ENCODE assay signal across 8 mouse cellular contexts in genomic region chr10:79960671-79961294, GRCm38 (mm10). TPM values are rescaled to one million over a fixed set of nuclear protein-coding genes. Genes with fewer than 3 reads are reported as not detected.
DNase-seq lines count a peak whose midpoint lies in the region; ATAC-seq and TF ChIP-seq lines count a peak whose summit lies in the region.

No protein-coding gene starts in this region.

- TF ChIP-seq POLR2A in cortical plate, adult 2 months (IDR thresholded peaks at IDR 0.05; ENCODE audit: extremely low read depth, insufficient read depth, low read length): no peak

- intact Hi-C loops in left cerebral cortex, postnatal 4 days (cut with DNase I): no loop called here

- H3K27me3 ChIP-seq in kidney, embryonic 15.5 days: no peaks in the 10 kb centered on the region
- no peaks in the 10 kb centered on the region for H3K27me3 ChIP-seq in hindbrain, embryonic 14.5 days (ENCODE audit: control insufficient read depth, insufficient read depth, low read length)
- H3K27me3 ChIP-seq in midbrain, embryonic 15.5 days (replicated peaks): no peaks in the 10 kb centered on the region

- H3K9me3 ChIP-seq in kidney, embryonic 15.5 days (replicated peaks): no peaks in the 10 kb centered on the region
- H3K9me3 ChIP-seq in hindbrain, embryonic 14.5 days (ENCODE audit: control insufficient read depth, low read length): no peaks in the 10 kb centered on the region
- no peaks in the 10 kb centered on the region for H3K9me3 ChIP-seq in midbrain, embryonic 15.5 days

- H3K9ac ChIP-seq in kidney, embryonic 15.5 days: peak overlapping the region; percentile 92
- peak overlapping the region; percentile 83 for H3K9ac ChIP-seq in hindbrain, embryonic 14.5 days
- H3K9ac ChIP-seq in midbrain, embryonic 15.5 days: peak overlapping the region; percentile 56

- DNase-seq in kidney, postnatal 25 days: no peak
- DNase-seq in hindbrain, embryonic 14.5 days (ENCODE audit: low spot score): no peak
- DNase-seq in right cerebral cortex, postnatal 25 days: no peak
- no peak for DNase-seq in left cerebral cortex, postnatal 4 days

- WGBS in kidney, embryonic 15.5 days: 13% methylated on average over 10 of the region's 10 CpGs
- WGBS in hindbrain, embryonic 14.5 days: 22% methylated on average over 10 of the region's 10 CpGs
- 16% methylated on average over 10 of the region's 10 CpGs for WGBS in midbrain, embryonic 15.5 days

- ATAC-seq in kidney, embryonic 15.5 days (replicated peaks; ENCODE audit: low FRiP score): no peak
- ATAC-seq in hindbrain, embryonic 14.5 days (ENCODE audit: low FRiP score): no peak
- peak; percentile 7; the same call in 1 of the 2 replicates for ATAC-seq in midbrain, embryonic 15.5 days (replicated peaks)
- ATAC-seq in granulocyte monocyte progenitor cell, adult 5-6 weeks (replicated peaks; ENCODE audit: poor library complexity, severe bottlenecking): no peak

- H3K4me2 ChIP-seq in kidney, embryonic 15.5 days: peak overlapping the region; percentile 83
- peak overlapping the region; percentile 88 for H3K4me2 ChIP-seq in hindbrain, embryonic 14.5 days (replicated peaks)
- H3K4me2 ChIP-seq in midbrain, embryonic 15.5 days: peak overlapping the region; percentile 75

- peak overlapping the region; percentile 99 for H3K4me3 ChIP-seq in kidney, embryonic 15.5 days (replicated peaks)
- peak overlapping the region; percentile 45 for H3K4me3 ChIP-seq in cortical plate, adult 2 months (ENCODE audit: insufficient read depth, low read length)
- H3K4me3 ChIP-seq in hindbrain, embryonic 14.5 days (replicated peaks; ENCODE audit: low read length): peak overlapping the region; percentile 96
- H3K4me3 ChIP-seq in midbrain, embryonic 15.5 days: peak overlapping the region; percentile 58

- H3K27ac ChIP-seq in kidney, embryonic 15.5 days: peak overlapping the region; percentile 82; the same call in 1 of the 2 replicates
- no peak overlapping the region for H3K27ac ChIP-seq in cortical plate, adult 2 months (ENCODE audit: insufficient read depth, low read length)
- no peak overlapping the region for H3K27ac ChIP-seq in hindbrain, embryonic 14.5 days
- H3K27ac ChIP-seq in midbrain, embryonic 15.5 days: 0 out of 2 replicates have a peak overlapping the region, but pooled peaks have one; percentile 69

- H3K4me1 ChIP-seq in kidney, embryonic 15.5 days: peaks cover 34% of the 10 kb centered on the region
- 0 out of 2 replicates have a peak, but pooled peaks cover 2% of the 10 kb centered on the region for H3K4me1 ChIP-seq in cortical plate, adult 2 months (ENCODE audit: control insufficient read depth, insufficient read depth, low read length)
- H3K4me1 ChIP-seq in hindbrain, embryonic 14.5 days (replicated peaks; ENCODE audit: control insufficient read depth, insufficient read depth, low read length): peaks cover 10% of the 10 kb centered on the region
- peaks cover 9% of the 10 kb centered on the region for H3K4me1 ChIP-seq in midbrain, embryonic 15.5 days

- H3K36me3 ChIP-seq in kidney, embryonic 15.5 days: peaks cover 46% of the 10 kb centered on the region
- H3K36me3 ChIP-seq in hindbrain, embryonic 14.5 days (replicated peaks; ENCODE audit: control insufficient read depth, insufficient read depth): peaks cover 45% of the 10 kb centered on the region
- H3K36me3 ChIP-seq in midbrain, embryonic 15.5 days (replicated peaks): peaks cover 16% of the 10 kb centered on the region; the same call in 1 of the 2 replicates

- no peak for TF ChIP-seq CTCF in cortical plate, adult 2 months (IDR thresholded peaks at IDR 0.05; ENCODE audit: extremely low read depth, insufficient read depth, low read length)

RNA-seq across cellular contexts. Expression of gene Wdr18, which starts 0.8 kb away (rescaled TPM):
- 115 TPM in 2 replicates for polyA plus RNA-seq in kidney, embryonic 15.5 days (2015; fragmentation: Nextera tagmentation; extraction: Ambion mirVana)
- 60.9 and 63.2 TPM in 2 replicates for polyA plus RNA-seq in cortical plate, adult 2 months (2012; rRNA removed)
- polyA plus RNA-seq in hindbrain, embryonic 14.5 days (2014; fragmentation: Nextera tagmentation; extraction: Ambion mirVana): 91.8 and 97.8 TPM in 2 replicates
- polyA plus RNA-seq in midbrain, embryonic 15.5 days (2015; fragmentation: Nextera tagmentation; extraction: Ambion mirVana): 87.3 and 87.5 TPM in 2 replicates
- total RNA-seq in left cerebral cortex, postnatal 4 days (2021): 10 to 100 TPM; 51.7 to 55.8 TPM
- total RNA-seq in granulocyte monocyte progenitor cell, adult 5-6 weeks (2014; fragmentation: Nextera tagmentation): 48.4 and 49.8 TPM in 2 replicates
- total RNA-seq in granulocyte monocyte progenitor cell, adult 5-6 weeks (2017): 24.6 and 28.2 TPM in 2 replicates

RNA-seq across cellular contexts. Expression of gene Grin3b, which starts 9.7 kb away (rescaled TPM):
- 0.31 and 0.39 TPM in 2 replicates for polyA plus RNA-seq in kidney, embryonic 15.5 days (2015; fragmentation: Nextera tagmentation; extraction: Ambion mirVana)
- 0.21 and 0.40 TPM in 2 replicates for polyA plus RNA-seq in cortical plate, adult 2 months (2012; rRNA removed)
- polyA plus RNA-seq in hindbrain, embryonic 14.5 days (2014; fragmentation: Nextera tagmentation; extraction: Ambion mirVana): 0.30 and 0.33 TPM in 2 replicates
- polyA plus RNA-seq in midbrain, embryonic 15.5 days (2015; fragmentation: Nextera tagmentation; extraction: Ambion mirVana): 0.34 and 0.66 TPM in 2 replicates
- under 1 TPM; 0.12 to 0.30 TPM for total RNA-seq in left cerebral cortex, postnatal 4 days (2021)
- total RNA-seq in granulocyte monocyte progenitor cell, adult 5-6 weeks (2014; fragmentation: Nextera tagmentation): not detected in 2 replicates
- total RNA-seq in granulocyte monocyte progenitor cell, adult 5-6 weeks (2017): not detected in 2 replicates

RNA-seq across cellular contexts. Expression of gene Tmem259, which starts 23.3 kb away (rescaled TPM):
- 15.7 and 17.5 TPM in 2 replicates for polyA plus RNA-seq in kidney, embryonic 15.5 days (2015; fragmentation: Nextera tagmentation; extraction: Ambion mirVana)
- 168 and 183 TPM in 2 replicates for polyA plus RNA-seq in cortical plate, adult 2 months (2012; rRNA removed)
- polyA plus RNA-seq in hindbrain, embryonic 14.5 days (2014; fragmentation: Nextera tagmentation; extraction: Ambion mirVana): 22.6 and 22.8 TPM in 2 replicates
- 24.3 and 28.3 TPM in 2 replicates for polyA plus RNA-seq in midbrain, embryonic 15.5 days (2015; fragmentation: Nextera tagmentation; extraction: Ambion mirVana)
- 100 to 1,000 TPM; 117 to 127 TPM for total RNA-seq in left cerebral cortex, postnatal 4 days (2021)
- 38.2 and 63.0 TPM in 2 replicates for total RNA-seq in granulocyte monocyte progenitor cell, adult 5-6 weeks (2014; fragmentation: Nextera tagmentation)
- total RNA-seq in granulocyte monocyte progenitor cell, adult 5-6 weeks (2017): 43.2 and 54.7 TPM in 2 replicates

RNA-seq across cellular contexts. Expression of gene Cnn2, which starts 27.6 kb away (rescaled TPM):
- 253 and 292 TPM in 2 replicates for polyA plus RNA-seq in kidney, embryonic 15.5 days (2015; fragmentation: Nextera tagmentation; extraction: Ambion mirVana)
- polyA plus RNA-seq in cortical plate, adult 2 months (2012; rRNA removed): 8.0 and 9.0 TPM in 2 replicates
- polyA plus RNA-seq in hindbrain, embryonic 14.5 days (2014; fragmentation: Nextera tagmentation; extraction: Ambion mirVana): 28.4 and 37.6 TPM in 2 replicates
- polyA plus RNA-seq in midbrain, embryonic 15.5 days (2015; fragmentation: Nextera tagmentation; extraction: Ambion mirVana): 28.6 and 34.4 TPM in 2 replicates
- 10 to 100 TPM; 12.4 to 17.2 TPM for total RNA-seq in left cerebral cortex, postnatal 4 days (2021)
- 50.6 and 57.5 TPM in 2 replicates for total RNA-seq in granulocyte monocyte progenitor cell, adult 5-6 weeks (2014; fragmentation: Nextera tagmentation)
- 72.7 and 89.8 TPM in 2 replicates for total RNA-seq in granulocyte monocyte progenitor cell, adult 5-6 weeks (2017)

RNA-seq across cellular contexts. Expression of gene Arid3a, which starts 33.9 kb away (rescaled TPM):
- polyA plus RNA-seq in kidney, embryonic 15.5 days (2015; fragmentation: Nextera tagmentation; extraction: Ambion mirVana): 7.3 and 7.4 TPM in 2 replicates
- polyA plus RNA-seq in cortical plate, adult 2 months (2012; rRNA removed): 3.1 and 3.2 TPM in 2 replicates
- 3.4 and 3.8 TPM in 2 replicates for polyA plus RNA-seq in hindbrain, embryonic 14.5 days (2014; fragmentation: Nextera tagmentation; extraction: Ambion mirVana)
- polyA plus RNA-seq in midbrain, embryonic 15.5 days (2015; fragmentation: Nextera tagmentation; extraction: Ambion mirVana): 2.9 and 4.7 TPM in 2 replicates
- 1 to 10 TPM; 6.3 to 9.5 TPM for total RNA-seq in left cerebral cortex, postnatal 4 days (2021)
- total RNA-seq in granulocyte monocyte progenitor cell, adult 5-6 weeks (2014; fragmentation: Nextera tagmentation): 21.2 and 22.5 TPM in 2 replicates
- total RNA-seq in granulocyte monocyte progenitor cell, adult 5-6 weeks (2017): 32.4 and 36.7 TPM in 2 replicates

Comparison
In these comparisons a context has a peak if more than half of its experiments do, and no peak if none do; other contexts are left out.
1. H3K27ac ChIP-seq: peak in kidney, embryonic 15.5 days (single experiment) and midbrain, embryonic 15.5 days (single experiment); none in cortical plate, adult 2 months (single experiment) and hindbrain, embryonic 14.5 days (single experiment).
2. H3K4me3 ChIP-seq: peak in every context shown above with its lines; median percentile 99 in kidney, embryonic 15.5 days; 96 in hindbrain, embryonic 14.5 days; 58 in midbrain, embryonic 15.5 days; 45 in cortical plate, adult 2 months.
3. Peak in every context shown above with its lines, with median percentiles within 50 percentile points of each other: H3K4me2 ChIP-seq and H3K9ac ChIP-seq.